Mouse (Mus musculus): ENCODE measurements around the gene Rev3l.
"Not testable (repeated sequence)": the region's sequence is repeated elsewhere in the genome, so short reads cannot be mapped to it uniquely, and the experiment has no call there.

Rev3l gene

GRCm38 (mm10) chr10:39785241-39785640 is 53.3 kb downstream of the Rev3l start:
- no peak for DNase-seq (ENCODE audit: extremely low spot score)

GRCm38 (mm10) chr10:39793295-39793694 is 61.4 kb downstream of the Rev3l start:
- no peak for DNase-seq (ENCODE audit: extremely low spot score)

GRCm38 (mm10) chr10:39811507-39811906 is 79.6 kb downstream of the Rev3l start:
- DNase-seq (ENCODE audit: extremely low spot score): peak; percentile 54

- no peak for DNase-seq (ENCODE audit: extremely low spot score)
Measured at GRCm38 (mm10) chr10:39842621-39843020, 110.7 kb downstream of the Rev3l start.

GRCm38 (mm10) chr10:39865509-39865908 is 133.6 kb downstream of the Rev3l start:
- no peak for DNase-seq (ENCODE audit: extremely low spot score)

- DNase-seq (ENCODE audit: extremely low spot score): no peak
Measured at GRCm38 (mm10) chr10:39888621-39889020, 156.7 kb downstream of the Rev3l start.

- DNase-seq (ENCODE audit: extremely low spot score): no peak
Measured at GRCm38 (mm10) chr10:39893702-39894697, 162.1 kb downstream of the Rev3l start.

GRCm38 (mm10) chr10:39896503-39896902 is 164.6 kb downstream of the Rev3l start:
- DNase-seq (ENCODE audit: extremely low spot score): no peak

- DNase-seq (ENCODE audit: extremely low spot score): peak; percentile 89
Measured at GRCm38 (mm10) chr10:39898874-39899371, 167.0 kb downstream of the Rev3l start, which contains the start of gene Mfsd4b4. Mfsd4b4 (minus strand) TSS chr10:39899238.

- DNase-seq (ENCODE audit: extremely low spot score): no peak
Measured at GRCm38 (mm10) chr10:39904191-39904590, 172.3 kb downstream of the Rev3l start.

GRCm38 (mm10) chr10:39906799-39907658 is 175.1 kb downstream of the Rev3l start:
- no peak for DNase-seq (ENCODE audit: extremely low spot score)

- DNase-seq (ENCODE audit: extremely low spot score): no peak
Measured at GRCm38 (mm10) chr10:39908768-39909441, 177.0 kb downstream of the Rev3l start.

GRCm38 (mm10) chr10:39912616-39913015 is 180.7 kb downstream of the Rev3l start:
- DNase-seq (ENCODE audit: extremely low spot score): no peak

- DNase-seq (ENCODE audit: extremely low spot score): not testable (repeated sequence)
Measured at GRCm38 (mm10) chr10:39924556-39924955, 192.6 kb downstream of the Rev3l start.

All from embryo, embryonic 9.5 days (tissue).